Mouse (Mus musculus) kidney, postnatal 0 days (tissue): Measurements from ENCODE around the gene Fam193a. TPM values are rescaled to one million over a fixed set of nuclear protein-coding genes. Genes with fewer than 3 reads are reported as not detected.

ENCODE experiments used
- ATAC-seq: fragments of 200-750 bp; cut with Nextera tagmentation; replicated peaks from 2 replicates; pipeline ENCODE4 v1.8.0; 2017; ENCODE audit warnings: low read depth, moderate number of reproducible peaks, moderate TSS enrichment, moderate library complexity; ENCODE audit not compliant: low FRiP score
- DNase-seq: peaks from one replicate; pipeline ENCODE4 v3.0.0-alpha.2; 2016; ENCODE audit warnings: low spot score
- H3K27ac ChIP-seq: fragments of 300-500 bp; sonication (generic); 2 replicates; pipeline ENCODE4 v1.5.1; 2014; ENCODE audit warnings: mild to moderate bottlenecking
- H3K27me3 ChIP-seq: fragments of 300-500 bp; sonication (generic); 2 replicates; pipeline ENCODE4 v1.6.1; 2014; ENCODE audit warnings: low read length, mixed read lengths; ENCODE audit not compliant: insufficient read depth
- H3K36me3 ChIP-seq: fragments of 300-500 bp; sonication (generic); 2 replicates; pipeline ENCODE4 v1.6.1; 2014; ENCODE audit warnings: low read length, mixed read lengths; ENCODE audit not compliant: insufficient read depth
- H3K4me1 ChIP-seq: fragments of 300-500 bp; sonication (generic); replicated peaks from 2 replicates; pipeline ENCODE4 v1.6.1; 2014; ENCODE audit warnings: antibody characterized with exemption, low read length, mixed read lengths; ENCODE audit not compliant: insufficient read depth
- H3K4me2 ChIP-seq: fragments of 300-500 bp; sonication (generic); 2 replicates; pipeline ENCODE4 v1.6.1; 2014; ENCODE audit warnings: mild to moderate bottlenecking, low read length, moderate library complexity, mixed read lengths
- H3K4me3 ChIP-seq: fragments of 300-500 bp; sonication (generic); replicated peaks from 2 replicates; pipeline ENCODE4 v1.5.1; 2014; ENCODE audit warnings: low read depth, low read length
- H3K9ac ChIP-seq: fragments of 300-500 bp; sonication (generic); 2 replicates; pipeline ENCODE4 v1.6.1; 2014; ENCODE audit warnings: low read depth, low read length
- H3K9me3 ChIP-seq: fragments of 300-500 bp; sonication (generic); replicated peaks from 2 replicates; pipeline ENCODE4 v1.6.1; 2016; ENCODE audit warnings: low read length, inconsistent platforms, mixed read lengths
- CTCF ChIP-seq: IDR thresholded peaks from 2 replicates; pipeline ENCODE4 v1.5.1; 2016; ENCODE audit warnings: antibody characterized with exemption, low read depth, mild to moderate bottlenecking, moderate library complexity
- WGBS: fragments of 180-500 bp; shearing (Covaris S2); extraction: QIAGEN DNeasy Blood & Tissue Kit; methylation state at CpG from one replicate; pipeline ENCODE4 v1.1.7; 2014; 5-methylcytosine and 5-hydroxymethylcytosine counted together
- polyA plus RNA-seq: library from polyadenylated mRNA; unstranded; fragments of >200 nt; fragmentation: Nextera tagmentation; extraction: Ambion mirVana; gene quantifications from 2 replicates; pipeline ENCODE4 v1.2.1, GENCODE M21; 2015

Fam193a gene
- polyA plus RNA-seq, 1 experiment from 2014 or later: 6.8 TPM

DNA sequence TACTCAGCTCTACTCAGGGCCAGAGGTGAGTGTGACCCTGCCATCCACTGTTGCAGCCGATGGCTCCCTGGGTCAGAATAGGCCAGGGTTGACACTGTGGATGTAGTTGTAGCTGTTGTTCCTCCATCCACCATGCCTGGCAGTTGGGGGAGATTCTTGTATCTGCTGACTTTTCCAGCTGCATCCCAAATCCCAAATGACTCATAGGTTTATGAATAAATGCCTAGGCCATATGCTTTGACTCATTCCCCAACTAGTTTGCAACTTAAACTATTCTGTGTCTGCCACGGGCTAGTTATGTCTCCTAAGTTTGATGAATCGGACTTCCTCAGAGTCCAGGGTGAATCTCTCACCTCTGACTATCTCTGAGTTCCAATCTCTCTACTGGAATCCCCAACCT, 9.5 kb upstream of the Fam193a start:
- Histone ChIP-seq H3K4me2 (no peak overlapping the region), H3K9ac (no peak overlapping the region), H3K27ac (no peak overlapping the region), H3K36me3 (peaks cover 17% of the 10 kb centered on the region), H3K9me3 (no peaks in the 10 kb centered on the region), H3K4me3 (no peak overlapping the region), H3K4me1 (no peaks in the 10 kb centered on the region), H3K27me3 (no peaks in the 10 kb centered on the region)
- WGBS: 92% methylated on average over 3 of the region's 3 CpGs
- DNase-seq (no peak), ATAC-seq (no peak)
- no peak for TF ChIP-seq CTCF

DNA sequence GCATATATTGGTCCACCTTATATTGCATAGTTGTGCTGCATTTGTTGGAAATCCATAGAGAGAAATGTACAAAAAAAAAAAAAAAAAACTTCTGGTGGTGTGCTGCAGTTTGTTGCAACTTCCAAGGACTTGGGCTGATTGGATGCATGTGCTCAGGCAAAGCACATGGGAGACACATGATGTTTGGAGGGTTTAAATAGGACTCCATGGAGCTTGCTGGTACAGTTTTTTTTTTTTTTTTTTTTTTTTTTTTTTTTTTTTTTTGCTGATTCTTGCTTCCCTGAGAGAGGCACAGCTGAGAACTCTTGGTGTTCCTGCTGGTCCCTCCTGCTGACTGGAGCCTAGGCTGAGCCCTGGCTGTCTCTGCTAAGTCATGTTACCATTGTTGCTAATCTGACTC, 6.6 kb upstream of the Fam193a start:
- H3K27ac ChIP-seq: no peak overlapping the region
- no peak overlapping the region for H3K4me3 ChIP-seq
- DNase-seq (no peak), ATAC-seq (no peak)
- peaks cover 10% of the 10 kb centered on the region for H3K36me3 ChIP-seq
- H3K27me3 ChIP-seq: no peaks in the 10 kb centered on the region
- no peak overlapping the region for H3K9ac ChIP-seq
- H3K4me2 ChIP-seq: no peak overlapping the region
- H3K9me3 ChIP-seq: no peaks in the 10 kb centered on the region
- TF ChIP-seq CTCF: no peak
- no peaks in the 10 kb centered on the region for H3K4me1 ChIP-seq

DNA sequence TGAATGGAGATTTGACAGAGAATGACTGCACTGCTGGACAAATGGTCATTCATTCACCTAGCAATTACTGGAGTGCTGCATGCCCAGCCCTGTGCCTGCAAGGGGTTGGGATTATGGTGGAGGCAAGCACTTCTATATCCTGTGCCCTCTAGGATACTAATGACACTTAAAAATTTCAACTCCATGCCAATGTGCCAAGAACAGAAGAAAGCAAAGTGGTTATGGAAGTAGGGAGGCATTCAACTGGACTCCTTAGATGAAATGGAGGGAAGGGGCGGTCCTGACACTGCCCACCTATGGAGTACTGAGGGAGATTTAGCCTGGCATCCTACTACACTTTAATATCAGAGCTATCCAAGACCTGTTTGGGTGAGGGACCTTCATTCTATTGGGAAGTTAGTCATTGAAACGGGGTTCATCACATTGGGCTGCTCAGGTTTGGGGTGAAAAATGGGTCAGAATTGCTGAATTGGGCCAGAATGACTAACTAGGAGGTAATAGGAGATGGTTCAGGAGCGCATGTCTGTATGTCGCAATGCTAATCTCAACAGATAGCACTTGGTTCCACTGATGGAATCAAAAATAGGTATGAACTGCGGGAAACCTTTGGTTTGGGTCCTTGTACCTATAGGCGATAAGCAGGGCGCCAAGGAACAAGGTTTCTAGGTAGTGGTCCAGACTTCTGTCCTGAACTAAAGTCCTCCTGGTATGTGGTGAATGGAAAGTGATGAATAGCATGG, 1.0 kb upstream of the Fam193a start:
- 69% methylated on average over 7 of the region's 7 CpGs for WGBS

DNA sequence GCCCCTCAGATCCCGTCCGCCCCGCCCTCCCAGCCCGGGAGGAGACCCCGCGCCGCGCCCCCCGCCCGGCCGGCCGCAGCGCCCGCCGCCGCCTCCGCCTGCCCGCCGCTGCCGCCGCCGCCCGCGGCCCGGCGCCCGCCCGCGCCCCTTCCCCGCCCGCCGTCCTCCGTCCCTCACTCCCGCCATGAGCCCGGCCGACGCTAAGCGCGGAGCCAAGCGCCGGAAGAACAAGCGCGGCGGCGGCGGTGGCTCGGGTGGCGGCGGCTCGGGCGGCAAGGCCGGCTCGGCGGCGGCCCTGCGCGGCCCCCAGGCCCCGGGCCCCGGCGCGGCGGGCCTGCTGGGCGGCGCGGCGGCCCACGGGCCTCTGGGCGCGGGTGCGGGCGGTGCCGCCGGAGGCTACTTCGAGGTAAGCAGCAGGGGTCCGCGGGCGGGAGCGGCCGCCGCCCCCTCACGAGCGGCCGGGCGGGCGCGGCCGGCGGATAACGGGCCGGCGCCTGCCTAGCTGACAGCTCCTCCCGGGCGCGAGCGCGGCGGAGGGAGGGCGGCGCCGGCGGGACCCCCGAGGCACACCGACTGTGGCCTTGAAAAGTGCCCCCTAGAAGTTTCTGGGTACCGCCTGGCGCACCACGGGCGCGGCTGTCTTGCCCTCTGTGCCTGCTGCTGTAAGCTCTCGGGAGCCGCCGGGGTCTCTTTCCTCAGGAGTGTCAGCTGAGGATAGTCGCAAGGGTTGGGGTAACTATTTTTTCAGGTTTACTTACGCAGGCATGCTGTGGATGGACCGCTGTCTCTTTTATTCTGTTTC, 490 bp downstream of the Fam193a start:
- Histone ChIP-seq H3K9ac (peak overlapping the region; percentile 98), H3K4me1 (peaks cover 10% of the 10 kb centered on the region; the same call in 1 of the 2 replicates), H3K9me3 (no peaks in the 10 kb centered on the region), H3K27me3 (no peaks in the 10 kb centered on the region), H3K4me2 (peak overlapping the region; percentile 72), H3K4me3 (peak overlapping the region; percentile 82), H3K27ac (peak overlapping the region; percentile 83), H3K36me3 (no peaks in the 10 kb centered on the region)
- TF ChIP-seq CTCF: no peak
- ATAC-seq (0 out of 2 replicates have a peak, but pooled peaks have one; percentile 1), DNase-seq (peak; percentile 39)
- WGBS: 2% methylated on average over 87 of the region's 114 CpGs

More for the DNA sequence above, 1.0 kb upstream of the Fam193a start:
- Histone ChIP-seq H3K27me3 (no peaks in the 10 kb centered on the region), H3K36me3 (no peaks in the 10 kb centered on the region), H3K27ac (peak overlapping the region; percentile 76), H3K9me3 (no peaks in the 10 kb centered on the region), H3K9ac (peak overlapping the region; percentile 61), H3K4me3 (peak overlapping the region; percentile 82), H3K4me1 (peaks cover 10% of the 10 kb centered on the region; the same call in 1 of the 2 replicates), H3K4me2 (peak overlapping the region; percentile 75)
- no peak for TF ChIP-seq CTCF
- ATAC-seq: no peak
- DNase-seq: no peak

DNA sequence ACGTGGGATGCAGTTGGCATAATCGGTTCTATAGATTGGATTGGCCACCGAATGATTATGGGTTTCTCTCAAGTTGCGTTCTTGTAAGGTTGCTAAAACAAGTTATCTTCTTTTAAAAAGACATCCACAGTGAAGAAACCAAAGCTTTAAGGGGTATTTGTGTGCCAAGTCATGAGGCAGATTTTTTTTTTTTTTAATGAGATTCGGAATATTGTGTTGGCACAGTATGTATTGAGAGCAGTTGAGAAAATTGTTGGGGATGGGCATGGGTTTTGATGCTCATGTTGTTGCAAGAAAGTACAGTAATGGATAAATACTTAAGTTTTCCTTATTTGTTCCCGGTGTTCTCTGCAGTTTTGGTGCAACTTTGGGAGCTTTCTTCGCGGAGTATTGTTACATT, 1.1 kb downstream of the Fam193a start:
- Histone ChIP-seq H3K27ac (no peak overlapping the region), H3K4me1 (peaks cover 10% of the 10 kb centered on the region; the same call in 1 of the 2 replicates), H3K27me3 (no peaks in the 10 kb centered on the region), H3K36me3 (no peaks in the 10 kb centered on the region), H3K9ac (peak overlapping the region; percentile 98), H3K4me2 (peak overlapping the region; percentile 72), H3K9me3 (no peaks in the 10 kb centered on the region), H3K4me3 (peak overlapping the region; percentile 82)
- no peak for TF ChIP-seq CTCF
- ATAC-seq (no peak), DNase-seq (no peak)
- 24% methylated on average over 8 of the region's 8 CpGs for WGBS

DNA sequence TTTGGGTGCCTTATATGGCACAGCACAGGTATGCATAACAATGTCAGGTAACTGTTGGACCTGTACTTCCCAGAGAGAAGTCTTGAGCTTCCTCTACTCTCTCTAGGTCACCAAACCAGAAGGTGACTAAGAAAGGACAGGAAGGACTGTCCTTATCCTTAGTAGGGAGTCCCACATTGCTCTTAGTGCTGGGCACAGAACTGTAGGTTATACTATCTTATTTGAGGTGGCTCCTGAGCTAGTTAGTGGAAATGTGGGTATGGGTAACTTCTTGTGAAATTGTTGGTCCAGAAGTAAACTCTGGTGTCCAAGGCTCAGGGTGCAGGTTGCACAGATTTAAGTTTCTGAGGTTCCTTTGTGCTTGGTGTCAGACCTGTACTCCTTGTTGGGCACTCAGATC, 2.4 kb downstream of the Fam193a start:
- no peaks in the 10 kb centered on the region for H3K36me3 ChIP-seq
- TF ChIP-seq CTCF: no peak
- DNase-seq (no peak), ATAC-seq (no peak)
- no peak overlapping the region for H3K27ac ChIP-seq
- no peak overlapping the region for H3K4me2 ChIP-seq
- peaks cover 10% of the 10 kb centered on the region; the same call in 1 of the 2 replicates for H3K4me1 ChIP-seq
- no peak overlapping the region for H3K4me3 ChIP-seq
- H3K27me3 ChIP-seq: no peaks in the 10 kb centered on the region
- no peak overlapping the region for H3K9ac ChIP-seq
- H3K9me3 ChIP-seq: no peaks in the 10 kb centered on the region
